Mouse (Mus musculus): ENCODE measurements around the gene Gstt3.
"Not testable (repeated sequence)": the region's sequence is repeated elsewhere in the genome, so short reads cannot be mapped to it uniquely, and the experiment has no call there.

The Gstt3 gene

GRCm38 (mm10) chr10:75779206-75780174 is 1.7 kb downstream of the Gstt3 start:
- DNase-seq (ENCODE audit: low read depth, low spot score), result no peak

- peak; percentile 79 for DNase-seq (ENCODE audit: low read depth, low spot score)
These were observed 3.3 kb downstream of the Gstt3 start for GRCm38 (mm10) chr10:75777885-75778284.

GRCm38 (mm10) chr10:75776562-75776961 is 4.7 kb downstream of the Gstt3 start:
- DNase-seq (ENCODE audit: low read depth, low spot score), result no peak

GRCm38 (mm10) chr10:75774587-75774986 is 6.6 kb downstream of the Gstt3 start:
- DNase-seq (ENCODE audit: low read depth, low spot score), result no peak

- DNase-seq (ENCODE audit: low read depth, low spot score), result no peak
These were observed 7.1 kb downstream of the Gstt3 start for GRCm38 (mm10) chr10:75774102-75774501.

- peak; percentile 99 for DNase-seq (ENCODE audit: low read depth, low spot score)
These were observed 8.2 kb downstream of the Gstt3 start, which contains the start of gene Ddt for GRCm38 (mm10) chr10:75772795-75773664. Gene Ddt (minus strand): TSS chr10:75773414.

- DNase-seq (ENCODE audit: low read depth, low spot score), result not testable (repeated sequence)
These were observed 13.5 kb downstream of the Gstt3 start for GRCm38 (mm10) chr10:75767756-75768155.

- no peak for DNase-seq (ENCODE audit: low read depth, low spot score)
These were observed 14.4 kb downstream of the Gstt3 start for GRCm38 (mm10) chr10:75766856-75767255.

- peak; percentile 90 for DNase-seq (ENCODE audit: low read depth, low spot score)
These were observed 16.4 kb downstream of the Gstt3 start for GRCm38 (mm10) chr10:75764519-75765473.

- peak; percentile 100 for DNase-seq (ENCODE audit: low read depth, low spot score)
These were observed 17.3 kb downstream of the Gstt3 start, which contains the start of gene Cabin1 for GRCm38 (mm10) chr10:75763682-75764518. Gene Cabin1 (minus strand): TSS chr10:75764341.

- no peak for DNase-seq (ENCODE audit: low read depth, low spot score)
These were observed 18.8 kb downstream of the Gstt3 start for GRCm38 (mm10) chr10:75762413-75762812.

GRCm38 (mm10) chr10:75760311-75760710 is 20.9 kb downstream of the Gstt3 start:
- DNase-seq (ENCODE audit: low read depth, low spot score), result no peak

- no peak for DNase-seq (ENCODE audit: low read depth, low spot score)
These were observed 24.5 kb downstream of the Gstt3 start for GRCm38 (mm10) chr10:75756719-75757118.

GRCm38 (mm10) chr10:75744017-75744416 is 37.2 kb downstream of the Gstt3 start:
- peak; percentile 95 for DNase-seq (ENCODE audit: low read depth, low spot score)

- peak; percentile 95 for DNase-seq (ENCODE audit: low read depth, low spot score)
These were observed 37.8 kb downstream of the Gstt3 start for GRCm38 (mm10) chr10:75743369-75743768.

GRCm38 (mm10) chr10:75740866-75741265 is 40.3 kb downstream of the Gstt3 start:
- peak; percentile 56 for DNase-seq (ENCODE audit: low read depth, low spot score)

GRCm38 (mm10) chr10:75725449-75725848 is 55.8 kb downstream of the Gstt3 start:
- DNase-seq (ENCODE audit: low read depth, low spot score), result no peak

Measured in brain, adult 2 months (tissue).